Mouse (Mus musculus) liver, adult (tissue): Measurements from ENCODE around the gene Adamts14.

Source experiments
- GATA4 ChIP-seq: IDR thresholded peaks from 2 replicates; pipeline ENCODE4 v1.6.1; 2014; ENCODE audit warnings: mild to moderate bottlenecking, low read length; ENCODE audit not compliant: insufficient replicate concordance

Gene Adamts14

GRCm38 (mm10) chr10:61286246-61286645 is 13.0 kb upstream of the Adamts14 start:
- no peak for TF ChIP-seq GATA4

- TF ChIP-seq GATA4: no peak
These were observed 12.0 kb upstream of the Adamts14 start for GRCm38 (mm10) chr10:61285271-61285670.

GRCm38 (mm10) chr10:61284309-61284708 is 11.1 kb upstream of the Adamts14 start:
- TF ChIP-seq GATA4: no peak

GRCm38 (mm10) chr10:61281115-61281514 is 7.9 kb upstream of the Adamts14 start:
- no peak for TF ChIP-seq GATA4

- TF ChIP-seq GATA4: peak; percentile 60; the same call in 1 of the 2 replicates
These were observed 4.9 kb upstream of the Adamts14 start for GRCm38 (mm10) chr10:61277918-61278674.

- no peak for TF ChIP-seq GATA4
These were observed 3.8 kb upstream of the Adamts14 start for GRCm38 (mm10) chr10:61277051-61277450.

GRCm38 (mm10) chr10:61275669-61276110 is 2.5 kb upstream of the Adamts14 start:
- TF ChIP-seq GATA4: no peak; the same call in 1 of the 2 replicates

GRCm38 (mm10) chr10:61274532-61274931 is 1.3 kb upstream of the Adamts14 start:
- TF ChIP-seq GATA4: no peak

- TF ChIP-seq GATA4: no peak
These were observed 592 bp upstream of the Adamts14 start for GRCm38 (mm10) chr10:61273844-61274215.

- no peak for TF ChIP-seq GATA4
These were observed 607 bp downstream of the Adamts14 start for GRCm38 (mm10) chr10:61272631-61273030.

GRCm38 (mm10) chr10:61272089-61272626 is 1.1 kb downstream of the Adamts14 start:
- TF ChIP-seq GATA4: 0 out of 2 replicates have a peak, but pooled peaks have one; percentile 11

- no peak for TF ChIP-seq GATA4
These were observed 5.9 kb downstream of the Adamts14 start for GRCm38 (mm10) chr10:61267378-61267777.

- no peak for TF ChIP-seq GATA4
These were observed 9.6 kb downstream of the Adamts14 start for GRCm38 (mm10) chr10:61263606-61264005.

GRCm38 (mm10) chr10:61261229-61262156 is 11.7 kb downstream of the Adamts14 start:
- no peak for TF ChIP-seq GATA4

GRCm38 (mm10) chr10:61258131-61258530 is 15.1 kb downstream of the Adamts14 start:
- no peak for TF ChIP-seq GATA4
